Mouse (Mus musculus) stomach, postnatal 0 days (tissue): ENCODE results near the gene Ano8.

ENCODE experiments used
- CTCF ChIP-seq: IDR thresholded peaks from 2 replicates; pipeline ENCODE4 v1.5.1; 2016; ENCODE audit warnings: antibody characterized with exemption, low read depth, mild to moderate bottlenecking, moderate library complexity
- EP300 ChIP-seq: optimal IDR thresholded peaks from 2 replicates; pipeline ENCODE3; 2016; ENCODE audit warnings: antibody characterized with exemption

DNA sequence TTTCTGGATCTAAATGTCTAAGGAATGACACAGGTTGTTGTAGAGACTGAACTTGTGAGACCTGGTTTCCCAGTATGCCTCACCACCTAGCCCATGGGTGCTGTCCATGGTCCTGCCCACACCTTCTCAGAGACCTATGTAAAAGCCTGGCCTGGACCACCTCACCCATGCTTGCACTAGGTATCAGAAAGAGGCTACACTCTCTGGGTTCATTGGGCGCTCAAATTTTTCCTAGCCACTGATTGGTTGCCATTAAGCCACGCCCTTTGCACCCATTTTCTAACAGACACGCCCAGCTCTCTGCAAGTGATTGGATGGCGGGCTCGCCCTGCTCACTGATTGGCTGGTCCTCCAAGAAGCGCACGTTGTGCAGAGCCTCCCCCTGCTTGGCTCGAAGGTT is 1.8 kb downstream of the Ano8 start:
- no peak for TF ChIP-seq CTCF
- no peak for TF ChIP-seq EP300
